Mouse (Mus musculus) monocyte, adult 5-6 weeks (primary cell): ENCODE data around the gene Nln. TPM values are rescaled to one million over a fixed set of nuclear protein-coding genes. Genes with fewer than 3 reads are reported as not detected.

Experiments used
- ATAC-seq: fragments of 153-309, 156-312 bp; replicated peaks from 2 replicates; pipeline ENCODE4 v1.8.0; 2017; ENCODE audit warnings: mild to moderate bottlenecking; ENCODE audit not compliant: low TSS enrichment, insufficient number of reproducible peaks, severe bottlenecking, poor library complexity, low FRiP score
- total RNA-seq: library from RNA; stranded (forward); fragments of 200-1000, 200-491, 200-594 nt; gene quantifications from 3 replicates; pipeline ENCODE4 v1.2.3, GENCODE M21; 2017

The Nln gene
- total RNA-seq, 1 experiment from 2014 or later, result 84.6 TPM

- no peak for ATAC-seq
Measured at GRCm38 (mm10) chr13:103982376-103982775, 127.0 kb downstream of the Nln start.

GRCm38 (mm10) chr13:103980414-103980813, 129.0 kb downstream of the Nln start:
- ATAC-seq, result no peak

- no peak for ATAC-seq
Measured at GRCm38 (mm10) chr13:103978286-103978866, 131.0 kb downstream of the Nln start.

GRCm38 (mm10) chr13:103977844-103978243, 131.6 kb downstream of the Nln start:
- ATAC-seq, result no peak

GRCm38 (mm10) chr13:103976181-103976724, 133.2 kb downstream of the Nln start:
- no peak for ATAC-seq

- no peak for ATAC-seq
Measured at GRCm38 (mm10) chr13:103975101-103975500, 134.3 kb downstream of the Nln start.

- ATAC-seq, result no peak
Measured at GRCm38 (mm10) chr13:103973977-103974376, 135.4 kb downstream of the Nln start.

Other genes starting within 250 kb of the Nln start
- 155 to 190 TPM (median 167 TPM) in 3 replicates for gene Erbin, start 189.1 kb downstream of the Nln start, total RNA-seq
- 0.87 to 2.1 TPM (median 1.2 TPM) in 3 replicates for gene Sgtb, start 127 bp upstream of the Nln start, total RNA-seq
- 32.2 to 45.7 TPM (median 37.3 TPM) in 3 replicates for gene Trappc13, start 68.9 kb upstream of the Nln start, total RNA-seq
- gene Trim23, start 69.2 kb upstream of the Nln start, total RNA-seq, result 20.9 to 24.1 TPM (median 22.5 TPM) in 3 replicates
- gene Cenpk, start 119.0 kb upstream of the Nln start, total RNA-seq, result 10.9 to 20.7 TPM (median 17.3 TPM) in 3 replicates
- gene Ppwd1, start 119.2 kb upstream of the Nln start, total RNA-seq, result 26.5 to 44.2 TPM (median 29.4 TPM) in 3 replicates
- 7.8 to 25.3 TPM (median 18.7 TPM) in 3 replicates for gene Adamts6, start 178.2 kb upstream of the Nln start, total RNA-seq